Mouse (Mus musculus): ENCODE data around the gene D130052B06Rik. TPM values are rescaled to one million over a fixed set of nuclear protein-coding genes. Genes with fewer than 3 reads are reported as not detected.
A peak's percentile ranks its signal among the peaks of the same experiment; 100 is the strongest.

Gene D130052B06Rik
- polyA plus RNA-seq, 1 experiment from 2014 or later, result not detected

GRCm38 (mm10) chr11:33627136-33627742 is 28.1 kb downstream of the D130052B06Rik start:
- WGBS, result 82% methylated on average over 4 of the region's 4 CpGs
- ATAC-seq (ENCODE audit: insufficient read depth), result no peak
- no peaks in the 10 kb centered on the region for H3K9me3 ChIP-seq (ENCODE audit: low read depth, low read length)
- H3K27ac ChIP-seq (ENCODE audit: low read depth), result no peak overlapping the region
- no peak overlapping the region for H3K9ac ChIP-seq
- H3K27me3 ChIP-seq (ENCODE audit: insufficient read depth, low read length), result no peaks in the 10 kb centered on the region
- TF ChIP-seq CTCF (IDR thresholded peaks at IDR 0.05; ENCODE audit: low read depth), result no peak
- DNase-seq, result no peak
- H3K4me2 ChIP-seq, result no peak overlapping the region
- H3K4me1 ChIP-seq (ENCODE audit: insufficient read depth), result no peaks in the 10 kb centered on the region
- no peaks in the 10 kb centered on the region for H3K36me3 ChIP-seq (ENCODE audit: insufficient read depth)
- H3K4me3 ChIP-seq (ENCODE audit: low read depth, low read length), result no peak overlapping the region

GRCm38 (mm10) chr11:33637107-33637506 is 38.0 kb downstream of the D130052B06Rik start:
- Histone ChIP-seq H3K27ac (ENCODE audit: low read depth) (no peak overlapping the region), H3K4me1 (ENCODE audit: insufficient read depth) (no peaks in the 10 kb centered on the region), H3K4me2 (no peak overlapping the region), H3K9ac (no peak overlapping the region), H3K4me3 (ENCODE audit: low read depth, low read length) (no peak overlapping the region), H3K27me3 (ENCODE audit: insufficient read depth, low read length) (no peaks in the 10 kb centered on the region), H3K9me3 (ENCODE audit: low read depth, low read length) (no peaks in the 10 kb centered on the region), H3K36me3 (ENCODE audit: insufficient read depth) (no peaks in the 10 kb centered on the region)
- ATAC-seq (ENCODE audit: insufficient read depth), result no peak
- no peak for TF ChIP-seq CTCF (IDR thresholded peaks at IDR 0.05; ENCODE audit: low read depth)
- DNase-seq, result no peak
- 86% methylated on average over 2 of the region's 2 CpGs for WGBS

GRCm38 (mm10) chr11:33649358-33649757 is 50.3 kb downstream of the D130052B06Rik start:
- H3K27me3 ChIP-seq (ENCODE audit: insufficient read depth, low read length), result no peaks in the 10 kb centered on the region
- no peak overlapping the region for H3K4me2 ChIP-seq
- H3K4me1 ChIP-seq (ENCODE audit: insufficient read depth), result no peaks in the 10 kb centered on the region
- H3K9ac ChIP-seq, result no peak overlapping the region
- H3K9me3 ChIP-seq (ENCODE audit: low read depth, low read length), result no peaks in the 10 kb centered on the region
- no peak overlapping the region for H3K27ac ChIP-seq (ENCODE audit: low read depth)
- no peak overlapping the region for H3K4me3 ChIP-seq (ENCODE audit: low read depth, low read length)
- ATAC-seq (ENCODE audit: insufficient read depth) (no peak), DNase-seq (no peak)
- 67% methylated on average over 2 of the region's 2 CpGs for WGBS
- no peaks in the 10 kb centered on the region for H3K36me3 ChIP-seq (ENCODE audit: insufficient read depth)
- TF ChIP-seq CTCF (IDR thresholded peaks at IDR 0.05; ENCODE audit: low read depth), result no peak

GRCm38 (mm10) chr11:33654485-33654884 is 55.4 kb downstream of the D130052B06Rik start:
- no peak for DNase-seq
- H3K9me3 ChIP-seq (ENCODE audit: low read depth, low read length), result no peaks in the 10 kb centered on the region
- no peak overlapping the region for H3K27ac ChIP-seq (ENCODE audit: low read depth)
- no peak overlapping the region for H3K9ac ChIP-seq
- no peak overlapping the region for H3K4me3 ChIP-seq (ENCODE audit: low read depth, low read length)
- ATAC-seq (ENCODE audit: insufficient read depth), result no peak
- no peak overlapping the region for H3K4me2 ChIP-seq
- 80% methylated on average over 2 of the region's 2 CpGs for WGBS
- no peak for TF ChIP-seq CTCF (IDR thresholded peaks at IDR 0.05; ENCODE audit: low read depth)
- H3K4me1 ChIP-seq (ENCODE audit: insufficient read depth), result no peaks in the 10 kb centered on the region
- H3K27me3 ChIP-seq (ENCODE audit: insufficient read depth, low read length), result no peaks in the 10 kb centered on the region
- no peaks in the 10 kb centered on the region for H3K36me3 ChIP-seq (ENCODE audit: insufficient read depth)

GRCm38 (mm10) chr11:33655221-33655620 is 56.1 kb downstream of the D130052B06Rik start:
- TF ChIP-seq CTCF (IDR thresholded peaks at IDR 0.05; ENCODE audit: low read depth), result no peak
- WGBS, result 62% methylated on average over 3 of the region's 3 CpGs
- H3K4me2 ChIP-seq, result no peak overlapping the region

GRCm38 (mm10) chr11:33655861-33656593 is 56.9 kb downstream of the D130052B06Rik start:
- DNase-seq (peak; percentile 87), ATAC-seq (ENCODE audit: insufficient read depth) (peak; percentile 89)
- Histone ChIP-seq H3K9me3 (ENCODE audit: low read depth, low read length) (no peaks in the 10 kb centered on the region), H3K4me3 (ENCODE audit: low read depth, low read length) (no peak overlapping the region), H3K4me2 (no peak overlapping the region), H3K27ac (ENCODE audit: low read depth) (peak overlapping the region; percentile 50), H3K27me3 (ENCODE audit: insufficient read depth, low read length) (no peaks in the 10 kb centered on the region), H3K9ac (no peak overlapping the region), H3K36me3 (ENCODE audit: insufficient read depth) (no peaks in the 10 kb centered on the region), H3K4me1 (ENCODE audit: insufficient read depth) (no peaks in the 10 kb centered on the region)
- no peak for TF ChIP-seq CTCF (IDR thresholded peaks at IDR 0.05; ENCODE audit: low read depth)
- 24% methylated on average over 7 of the region's 7 CpGs for WGBS

More at GRCm38 (mm10) chr11:33655221-33655620, 56.1 kb downstream of the D130052B06Rik start:
- no peaks in the 10 kb centered on the region for H3K27me3 ChIP-seq (ENCODE audit: insufficient read depth, low read length)
- no peak for DNase-seq
- H3K27ac ChIP-seq (ENCODE audit: low read depth), result peak overlapping the region; percentile 50
- ATAC-seq (ENCODE audit: insufficient read depth), result no peak
- no peaks in the 10 kb centered on the region for H3K36me3 ChIP-seq (ENCODE audit: insufficient read depth)
- no peak overlapping the region for H3K4me3 ChIP-seq (ENCODE audit: low read depth, low read length)
- no peak overlapping the region for H3K9ac ChIP-seq
- no peaks in the 10 kb centered on the region for H3K4me1 ChIP-seq (ENCODE audit: insufficient read depth)
- H3K9me3 ChIP-seq (ENCODE audit: low read depth, low read length), result no peaks in the 10 kb centered on the region

All from lung, embryonic 14.5 days (tissue).